Mouse (Mus musculus) stomach, embryonic 15.5 days (tissue): ENCODE measurements around the gene Ccdc85b. TPM values are rescaled to one million over a fixed set of nuclear protein-coding genes. Genes with fewer than 3 reads are reported as not detected.

Experiments used
- polyA plus RNA-seq: library from polyadenylated mRNA; unstranded; fragments of >200 nt; fragmentation: Nextera tagmentation; extraction: Ambion mirVana; gene quantifications from 2 replicates; pipeline ENCODE4 v1.2.1, GENCODE M21; 2015

The Ccdc85b gene
- polyA plus RNA-seq, 1 experiment from 2014 or later = 11.9 TPM

Other genes starting within 250 kb of the Ccdc85b start
- 18.0 and 20.6 TPM in 2 replicates for gene Pacs1, start 184.8 kb downstream of the Ccdc85b start, polyA plus RNA-seq
- gene Sf3b2, start 162.4 kb downstream of the Ccdc85b start, polyA plus RNA-seq = 278 and 308 TPM in 2 replicates
- gene Gal3st3, start 159.6 kb downstream of the Ccdc85b start, polyA plus RNA-seq = 2.2 and 2.9 TPM in 2 replicates
- gene Catsper1, start 122.2 kb downstream of the Ccdc85b start, polyA plus RNA-seq = not detected in 2 replicates
- gene Cst6, start 108.3 kb downstream of the Ccdc85b start, polyA plus RNA-seq = 7.9 and 13.9 TPM in 2 replicates
- 48.0 and 51.2 TPM in 2 replicates for gene Eif1ad, start 91.2 kb downstream of the Ccdc85b start, polyA plus RNA-seq
- 433 and 441 TPM in 2 replicates for gene Banf1, start 90.7 kb downstream of the Ccdc85b start, polyA plus RNA-seq
- 74.8 and 75.3 TPM in 2 replicates for gene Sart1, start 69.2 kb downstream of the Ccdc85b start, polyA plus RNA-seq
- gene Tsga10ip, start 55.4 kb downstream of the Ccdc85b start, polyA plus RNA-seq = 8.3 and 12.9 TPM in 2 replicates
- 210 and 222 TPM in 2 replicates for gene Drap1, start 32.9 kb downstream of the Ccdc85b start, polyA plus RNA-seq
- 47.8 and 49.4 TPM in 2 replicates for gene AI837181, start 32.8 kb downstream of the Ccdc85b start, polyA plus RNA-seq
- gene Fosl1, start 10.3 kb downstream of the Ccdc85b start, polyA plus RNA-seq = not detected in 2 replicates
- gene Fibp, start 2.7 kb upstream of the Ccdc85b start, polyA plus RNA-seq = 99.4 and 99.7 TPM in 2 replicates
- 1.3 and 2.3 TPM in 2 replicates for gene Ctsw, start 10.6 kb upstream of the Ccdc85b start, polyA plus RNA-seq
- 145 and 152 TPM in 2 replicates for gene Efemp2, start 16.1 kb upstream of the Ccdc85b start, polyA plus RNA-seq
- 35.6 and 36.3 TPM in 2 replicates for gene Mus81, start 30.5 kb upstream of the Ccdc85b start, polyA plus RNA-seq
- gene Cfl1, start 32.6 kb upstream of the Ccdc85b start, polyA plus RNA-seq = 2,358 and 2,394 TPM in 2 replicates
- not detected in 2 replicates for gene 1700020D05Rik, start 45.9 kb upstream of the Ccdc85b start, polyA plus RNA-seq
- 8.8 and 11.1 TPM in 2 replicates for gene Snx32, start 52.6 kb upstream of the Ccdc85b start, polyA plus RNA-seq
- 14.6 and 17.8 TPM in 2 replicates for gene Ovol1, start 102.8 kb upstream of the Ccdc85b start, polyA plus RNA-seq
- 7.1 and 8.3 TPM in 2 replicates for gene Ap5b1, start 110.1 kb upstream of the Ccdc85b start, polyA plus RNA-seq
- gene Rnaseh2c, start 144.0 kb upstream of the Ccdc85b start, polyA plus RNA-seq = 124 and 144 TPM in 2 replicates
- 42.2 and 49.1 TPM in 2 replicates for gene Kat5, start 152.3 kb upstream of the Ccdc85b start, polyA plus RNA-seq
- 43.5 and 46.0 TPM in 2 replicates for gene Rela, start 179.6 kb upstream of the Ccdc85b start, polyA plus RNA-seq
- gene Sipa1, start 205.8 kb upstream of the Ccdc85b start, polyA plus RNA-seq = 28.7 and 28.8 TPM in 2 replicates
- gene Map3k11, start 230.8 kb upstream of the Ccdc85b start, polyA plus RNA-seq = 27.7 and 32.3 TPM in 2 replicates
- gene Pcnx3, start 231.0 kb upstream of the Ccdc85b start, polyA plus RNA-seq = 17.7 and 19.3 TPM in 2 replicates
- gene Kcnk7, start 246.5 kb upstream of the Ccdc85b start, polyA plus RNA-seq = 0.52 and 1.3 TPM in 2 replicates